Mouse (Mus musculus): ENCODE data around the gene Cavin1. TPM values are rescaled to one million over a fixed set of nuclear protein-coding genes. Genes with fewer than 3 reads are reported as not detected.

Gene Cavin1
- polyA plus RNA-seq, 1 experiment, result 43.9 TPM

DNA sequence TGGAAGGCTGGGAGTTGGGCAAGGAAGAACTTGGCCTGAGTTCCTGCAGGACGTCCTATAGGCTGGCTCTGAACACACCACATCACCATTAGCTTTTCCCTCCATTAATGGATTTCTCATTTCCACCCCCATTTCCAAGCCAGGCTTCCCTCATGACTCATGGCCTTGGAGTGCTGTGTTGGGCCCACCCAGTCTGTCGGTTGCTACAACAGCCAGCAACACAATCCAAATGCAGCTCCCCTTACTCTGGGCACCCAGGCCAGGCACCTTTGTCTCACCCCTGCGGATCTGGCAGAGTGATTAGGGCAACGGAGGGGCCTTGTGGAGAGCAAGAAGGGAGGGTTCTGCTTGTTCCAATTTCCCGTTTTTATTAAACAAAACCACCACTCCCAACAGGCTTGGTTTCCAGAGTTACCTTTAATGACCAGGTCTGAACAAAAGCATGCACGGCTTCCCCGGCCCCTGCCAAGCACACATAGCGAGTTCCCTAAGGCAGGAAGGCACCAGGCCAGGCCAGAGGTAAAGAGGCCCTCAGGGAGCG, 8.2 kb downstream of the Cavin1 start:
- peaks cover 36% of the 10 kb centered on the region for H3K36me3 ChIP-seq (replicated peaks; ENCODE audit: low read length)
- H3K4me1 ChIP-seq, result peaks cover 80% of the 10 kb centered on the region

DNA sequence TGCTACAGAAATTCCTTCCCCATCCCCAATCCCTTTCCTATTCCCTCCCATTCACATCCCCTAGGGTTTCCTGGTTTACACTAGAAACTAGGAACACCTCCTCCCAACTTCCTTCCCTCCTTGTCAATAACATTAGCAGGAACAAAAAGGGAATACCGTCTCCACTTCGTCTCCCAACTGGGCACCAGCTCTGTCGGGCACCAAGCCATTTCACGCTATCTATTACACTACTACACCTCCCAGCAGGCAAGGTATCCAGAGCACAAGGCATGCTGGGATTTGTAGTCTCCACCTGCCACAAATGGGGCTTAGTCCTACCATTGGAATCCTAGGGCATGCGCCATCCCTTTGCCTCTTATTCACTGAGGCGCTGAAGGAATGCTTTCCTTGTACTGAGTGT, 10.1 kb downstream of the Cavin1 start:
- H3K4me3 ChIP-seq (replicated peaks), result peak overlapping the region; percentile 14
- peaks cover 80% of the 10 kb centered on the region for H3K4me1 ChIP-seq

More for the DNA sequence above, 8.2 kb downstream of the Cavin1 start:
- Histone ChIP-seq H3K9me3 (no peaks in the 10 kb centered on the region), H3K27me3 (replicated peaks) (peaks cover 4% of the 10 kb centered on the region), H3K4me3 (replicated peaks) (no peak overlapping the region)
- no peak for TF ChIP-seq FLI1 (IDR thresholded peaks at IDR 0.05; ENCODE audit: low read length)
- TF ChIP-seq GATA1 (IDR thresholded peaks at IDR 0.05; ENCODE audit: borderline replicate concordance, low read length), result no peak

DNA sequence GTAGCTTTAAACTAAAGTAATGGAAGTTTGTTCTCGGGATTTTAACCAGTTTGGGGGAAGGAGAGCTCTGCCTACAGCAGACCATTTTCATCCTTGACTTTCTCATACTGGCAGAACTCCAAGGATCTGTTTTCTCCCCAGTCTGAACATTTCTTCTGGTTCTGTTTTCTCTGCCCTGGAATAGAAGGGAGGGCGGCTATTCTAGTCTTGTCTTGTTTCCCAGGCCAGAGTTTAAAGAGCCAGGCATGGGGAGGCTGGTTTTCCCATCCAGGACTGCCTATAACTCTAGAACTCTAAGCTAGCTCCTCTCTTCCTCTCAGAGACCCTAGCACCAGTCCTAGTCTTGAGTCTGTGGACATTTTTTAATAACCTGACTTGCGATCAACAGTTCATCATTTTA, 10.9 kb downstream of the Cavin1 start:
- H3K27me3 ChIP-seq (replicated peaks), result peaks cover 4% of the 10 kb centered on the region
- peaks cover 78% of the 10 kb centered on the region for H3K4me1 ChIP-seq
- TF ChIP-seq FLI1 (IDR thresholded peaks at IDR 0.05; ENCODE audit: low read length), result no peak
- TF ChIP-seq GATA1 (IDR thresholded peaks at IDR 0.05; ENCODE audit: borderline replicate concordance, low read length), result no peak
- H3K9me3 ChIP-seq, result no peaks in the 10 kb centered on the region
- H3K36me3 ChIP-seq (replicated peaks; ENCODE audit: low read length), result peaks cover 37% of the 10 kb centered on the region
- H3K4me3 ChIP-seq (replicated peaks), result no peak overlapping the region

More for the DNA sequence above, 10.1 kb downstream of the Cavin1 start:
- no peaks in the 10 kb centered on the region for H3K9me3 ChIP-seq
- peaks cover 4% of the 10 kb centered on the region for H3K27me3 ChIP-seq (replicated peaks)
- H3K36me3 ChIP-seq (replicated peaks; ENCODE audit: low read length), result peaks cover 42% of the 10 kb centered on the region
- TF ChIP-seq GATA1 (IDR thresholded peaks at IDR 0.05; ENCODE audit: borderline replicate concordance, low read length) (no peak), FLI1 (IDR thresholded peaks at IDR 0.05; ENCODE audit: low read length) (no peak)

DNA sequence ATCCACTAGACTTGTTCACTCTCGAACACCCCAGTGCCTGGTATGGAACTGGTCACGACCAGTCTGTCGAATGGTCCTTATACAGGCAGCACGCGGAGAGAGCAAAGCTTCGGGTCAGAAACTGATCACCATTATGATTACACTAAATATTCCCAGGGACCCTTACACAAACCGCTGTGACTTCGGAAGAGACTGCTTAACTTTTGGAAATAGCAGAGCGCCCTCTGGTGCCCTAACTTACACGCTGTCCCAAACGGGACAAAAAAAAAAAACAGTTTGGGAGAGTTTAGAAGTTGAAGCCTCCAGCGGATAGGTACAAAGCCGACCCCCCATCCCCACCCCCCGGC, 11.2 kb downstream of the Cavin1 start:
- Histone ChIP-seq H3K4me3 (replicated peaks) (peak overlapping the region; percentile 10), H3K36me3 (replicated peaks; ENCODE audit: low read length) (peaks cover 33% of the 10 kb centered on the region), H3K9me3 (no peaks in the 10 kb centered on the region), H3K4me1 (peaks cover 74% of the 10 kb centered on the region), H3K27me3 (replicated peaks) (peaks cover 4% of the 10 kb centered on the region)
- TF ChIP-seq FLI1 (IDR thresholded peaks at IDR 0.05; ENCODE audit: low read length), result no peak
- TF ChIP-seq GATA1 (IDR thresholded peaks at IDR 0.05; ENCODE audit: borderline replicate concordance, low read length), result no peak

DNA sequence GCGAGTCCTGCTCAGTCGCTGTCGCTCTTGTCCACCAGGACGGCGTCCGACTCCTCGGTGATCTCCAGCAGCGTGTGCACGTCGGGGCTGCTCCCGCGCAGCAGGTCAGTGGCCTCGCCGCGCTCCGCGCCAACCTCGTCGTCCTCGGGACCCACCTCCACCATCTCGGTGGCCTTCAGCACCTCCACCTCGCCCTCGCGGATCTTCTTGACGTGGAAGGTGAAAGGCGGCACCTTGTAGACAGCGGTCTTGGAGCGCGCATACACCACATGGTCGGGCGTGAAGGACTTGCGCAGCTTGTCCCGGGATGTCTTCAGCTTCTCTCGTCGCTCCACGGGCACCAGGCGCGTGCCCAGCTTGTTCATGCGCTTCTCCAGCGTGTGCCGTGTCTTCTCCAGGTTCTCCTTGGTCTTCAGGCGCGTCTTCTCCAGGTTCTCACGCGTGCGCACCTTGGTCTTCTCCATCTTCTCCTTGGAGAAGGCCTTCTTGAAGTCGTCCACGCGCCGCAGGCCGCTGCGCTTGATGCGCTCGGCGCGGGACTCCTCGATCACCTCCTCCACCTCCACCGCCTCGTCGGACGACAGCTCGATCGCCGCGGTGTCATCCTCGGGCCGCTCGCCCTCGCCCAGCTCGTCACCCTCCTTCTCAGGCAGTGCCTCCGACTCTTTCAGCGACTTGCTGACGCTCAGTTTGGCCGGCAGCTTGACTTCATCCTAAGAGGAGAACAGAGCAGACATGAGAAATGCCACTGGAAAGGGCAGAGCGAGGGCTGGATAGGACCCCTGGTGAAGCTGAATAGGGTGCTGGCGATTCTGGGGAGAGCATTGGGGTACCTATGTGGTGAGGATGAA, 11.8 kb downstream of the Cavin1 start:
- H3K4me3 ChIP-seq (replicated peaks), result peak overlapping the region; percentile 10
- peaks cover 27% of the 10 kb centered on the region for H3K36me3 ChIP-seq (replicated peaks; ENCODE audit: low read length)
- peaks cover 2% of the 10 kb centered on the region for H3K27me3 ChIP-seq (replicated peaks)
- TF ChIP-seq FLI1 (IDR thresholded peaks at IDR 0.05; ENCODE audit: low read length) (no peak), GATA1 (IDR thresholded peaks at IDR 0.05; ENCODE audit: borderline replicate concordance, low read length) (no peak)
- no peaks in the 10 kb centered on the region for H3K9me3 ChIP-seq
- peaks cover 68% of the 10 kb centered on the region for H3K4me1 ChIP-seq

DNA sequence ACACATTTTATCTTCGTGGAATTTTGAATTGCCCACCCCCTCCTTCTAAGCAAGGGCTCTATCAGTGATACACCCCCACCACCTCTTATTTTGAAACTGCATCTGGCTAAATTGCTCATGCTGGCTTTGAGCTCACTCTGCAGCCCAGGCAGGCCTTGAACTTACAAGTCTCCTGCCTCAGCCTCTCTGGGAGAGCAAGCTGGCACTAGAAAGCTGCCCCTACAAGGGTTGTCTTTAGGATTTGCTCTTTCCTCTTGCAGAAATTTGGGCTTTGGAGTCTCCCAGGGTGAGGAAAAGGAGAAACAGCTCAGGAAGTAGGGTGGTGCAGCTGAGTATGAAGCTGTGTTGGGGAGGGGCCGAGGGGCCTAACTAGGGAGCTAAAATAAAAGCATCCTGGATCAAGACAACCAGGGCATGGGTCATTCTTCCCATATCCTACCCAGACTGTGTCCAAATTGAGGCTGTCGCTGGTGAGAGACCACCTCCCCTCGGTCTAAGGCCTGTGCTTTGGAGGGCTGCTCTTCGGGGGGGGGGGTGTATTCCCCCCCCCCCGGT, 12.7 kb downstream of the Cavin1 start:
- TF ChIP-seq FLI1 (IDR thresholded peaks at IDR 0.05; ENCODE audit: low read length), result no peak
- Histone ChIP-seq H3K4me3 (replicated peaks) (no peak overlapping the region), H3K36me3 (replicated peaks; ENCODE audit: low read length) (peaks cover 24% of the 10 kb centered on the region), H3K27me3 (replicated peaks) (no peaks in the 10 kb centered on the region), H3K9me3 (no peaks in the 10 kb centered on the region), H3K4me1 (peaks cover 68% of the 10 kb centered on the region)

DNA sequence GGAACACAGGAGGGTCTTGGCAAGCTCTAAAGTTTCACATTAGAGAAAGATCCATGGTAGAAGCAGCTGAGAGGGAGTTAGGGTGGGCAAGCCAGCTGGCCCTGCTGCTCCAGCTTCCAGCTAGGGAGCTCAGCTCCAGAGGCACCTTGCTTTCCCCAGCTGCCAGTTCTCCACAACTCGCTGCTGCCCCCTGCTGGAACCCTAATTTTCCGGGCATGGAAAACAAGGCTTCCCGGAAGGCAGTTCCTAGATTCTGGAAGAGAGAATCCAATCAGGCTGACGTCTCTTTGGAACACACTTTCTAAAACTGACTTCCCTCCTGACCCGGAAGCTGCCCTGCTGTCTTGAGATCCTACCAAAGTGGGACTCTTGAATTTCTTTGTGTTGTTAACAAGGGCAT, 13.4 kb downstream of the Cavin1 start:
- Histone ChIP-seq H3K4me3 (replicated peaks) (no peak overlapping the region), H3K27me3 (replicated peaks) (no peaks in the 10 kb centered on the region), H3K4me1 (peaks cover 70% of the 10 kb centered on the region), H3K9me3 (no peaks in the 10 kb centered on the region), H3K36me3 (replicated peaks; ENCODE audit: low read length) (peaks cover 24% of the 10 kb centered on the region)
- TF ChIP-seq GATA1 (IDR thresholded peaks at IDR 0.05; ENCODE audit: borderline replicate concordance, low read length) (no peak), FLI1 (IDR thresholded peaks at IDR 0.05; ENCODE audit: low read length) (no peak)

DNA sequence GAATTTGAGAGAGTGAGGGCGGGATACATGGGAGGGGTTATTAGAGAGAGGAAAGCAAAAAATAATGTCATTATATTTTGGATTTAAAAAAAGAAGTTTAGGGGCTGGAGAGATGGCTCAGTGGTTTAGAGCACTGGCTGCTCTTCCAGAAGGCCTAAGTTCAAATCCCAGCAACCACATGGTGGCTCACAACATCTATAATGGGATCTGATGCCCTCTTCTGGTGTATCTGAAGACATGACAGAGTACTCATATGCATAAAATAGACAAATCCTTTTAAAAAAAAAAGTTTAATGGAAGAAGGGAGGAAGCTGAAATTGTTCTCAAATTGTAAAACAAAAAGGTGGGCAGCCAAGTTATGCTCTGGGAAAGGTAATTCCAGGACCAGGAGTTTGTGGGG, 21.1 kb downstream of the Cavin1 start:
- TF ChIP-seq GATA1 (IDR thresholded peaks at IDR 0.05; ENCODE audit: borderline replicate concordance, low read length) (no peak), FLI1 (IDR thresholded peaks at IDR 0.05; ENCODE audit: low read length) (no peak)
- H3K4me3 ChIP-seq (replicated peaks), result no peak overlapping the region
- peaks cover 57% of the 10 kb centered on the region for H3K4me1 ChIP-seq
- H3K9me3 ChIP-seq, result peaks cover 14% of the 10 kb centered on the region
- H3K27me3 ChIP-seq (replicated peaks), result no peaks in the 10 kb centered on the region
- H3K36me3 ChIP-seq (replicated peaks; ENCODE audit: low read length), result peaks cover 12% of the 10 kb centered on the region

DNA sequence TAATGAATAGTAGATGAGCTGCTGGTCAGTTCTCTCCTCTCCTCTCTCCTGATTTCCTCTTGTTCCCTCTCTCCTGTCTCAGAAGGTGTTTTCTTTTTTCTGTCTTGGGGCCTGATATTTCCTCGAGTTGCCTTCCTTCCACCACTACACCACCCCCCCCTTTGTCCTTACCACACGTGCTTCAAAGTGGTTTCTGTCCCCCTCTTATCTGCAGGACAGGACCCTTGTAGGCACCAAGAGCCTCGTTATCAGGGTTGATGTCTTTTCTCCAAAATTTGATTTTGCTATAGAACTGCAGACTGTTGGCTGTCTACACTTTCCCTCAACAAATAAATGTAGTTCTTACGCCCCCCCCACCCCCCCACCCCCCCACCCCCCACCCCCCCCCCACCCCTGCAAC, 22.4 kb downstream of the Cavin1 start:
- Histone ChIP-seq H3K4me3 (replicated peaks) (no peak overlapping the region), H3K4me1 (peaks cover 56% of the 10 kb centered on the region), H3K9me3 (peaks cover 14% of the 10 kb centered on the region), H3K36me3 (replicated peaks; ENCODE audit: low read length) (peaks cover 12% of the 10 kb centered on the region), H3K27me3 (replicated peaks) (no peaks in the 10 kb centered on the region)
- TF ChIP-seq FLI1 (IDR thresholded peaks at IDR 0.05; ENCODE audit: low read length), result no peak
- TF ChIP-seq GATA1 (IDR thresholded peaks at IDR 0.05; ENCODE audit: borderline replicate concordance, low read length), result no peak

DNA sequence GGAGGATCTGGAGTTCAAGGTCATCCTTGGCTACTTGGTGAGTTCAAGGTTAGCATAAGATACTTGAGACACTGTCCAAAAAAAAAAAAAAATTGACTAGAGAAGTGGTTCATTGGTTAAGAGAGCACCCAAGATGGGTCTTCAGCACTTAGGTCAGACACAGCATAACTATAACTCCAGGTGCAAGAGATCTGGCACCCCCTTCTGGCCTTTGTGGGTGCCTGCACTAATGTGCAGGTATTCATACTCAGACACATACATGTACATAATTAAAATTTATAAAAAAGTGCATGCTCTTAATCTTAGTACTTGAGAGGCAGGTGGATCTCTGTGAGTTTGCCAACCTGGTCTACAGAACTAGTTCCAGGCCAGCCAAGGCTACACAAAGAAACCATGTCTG, 23.1 kb downstream of the Cavin1 start:
- Histone ChIP-seq H3K36me3 (replicated peaks; ENCODE audit: low read length) (peaks cover 12% of the 10 kb centered on the region), H3K9me3 (peaks cover 14% of the 10 kb centered on the region), H3K27me3 (replicated peaks) (no peaks in the 10 kb centered on the region), H3K4me3 (replicated peaks) (no peak overlapping the region), H3K4me1 (peaks cover 50% of the 10 kb centered on the region)
- no peak for TF ChIP-seq FLI1 (IDR thresholded peaks at IDR 0.05; ENCODE audit: low read length)
- TF ChIP-seq GATA1 (IDR thresholded peaks at IDR 0.05; ENCODE audit: borderline replicate concordance, low read length), result no peak

All from megakaryocyte, embryonic 14.5 days (primary cell).